Comparison of ENCODE assay signal across 19 mouse cellular contexts in the genomic region with DNA sequence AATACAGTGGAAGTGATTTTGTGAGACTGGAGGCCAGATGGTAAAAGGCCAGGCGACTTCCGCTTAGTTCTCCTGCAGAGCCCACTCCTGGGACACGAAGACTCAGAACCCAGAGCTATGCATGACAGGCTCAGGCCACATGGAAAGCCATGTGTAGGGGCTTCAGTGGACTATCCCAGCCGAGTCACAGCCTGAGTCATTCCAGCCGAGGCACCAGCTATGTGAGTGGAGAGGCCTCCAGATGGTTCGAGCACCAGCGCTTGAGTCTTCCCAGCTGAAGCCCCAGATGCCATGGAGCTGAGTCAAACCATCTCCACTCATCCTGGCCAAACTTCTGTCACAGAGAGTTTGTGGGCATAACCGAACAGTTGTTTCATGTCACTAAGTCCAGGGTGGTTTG. TPM values are rescaled to one million over a fixed set of nuclear protein-coding genes. Genes with fewer than 3 reads are reported as not detected.
DNase-seq lines count a peak whose midpoint lies in the region; ATAC-seq lines count a peak whose summit lies in the region.
"Had no signal": no experiment of that assay in that cellular context is flagged by ENCODE, and none has a peak within 500 bp of the region (broad histone marks: within the 10 kb centered on the region; RNA-seq: fewer than 3 reads in every experiment).

No protein-coding gene starts in this region.

- peak; percentile 11 to 13 for DNase-seq in left cerebral cortex, postnatal 14 days (ENCODE audit: low spot score in 2 of 2)
- DNase-seq in left cerebral cortex, adult 11 months (ENCODE audit: low spot score): no peak
- peak; percentile 15 for DNase-seq in fibroblast of lung, adult 2 months (ENCODE audit: low read depth)
- DNase-seq in layer of hippocampus, postnatal 10 days (ENCODE audit: low spot score in 2 of 2): peak; percentile 34 to 35
- peak; percentile 30 for DNase-seq in lung, postnatal 25 days (ENCODE audit: low spot score)
- no peak for DNase-seq in urinary bladder, postnatal 10 days (ENCODE audit: low spot score)
- DNase-seq in spleen, postnatal 4 days (ENCODE audit: low spot score in 2 of 2): no peak
- DNase-seq: cerebellum, adult 9-10 months; gastrocnemius, postnatal 36 days; kidney, adult 18-20 months; kidney, postnatal 4 days; thymus, postnatal 14 days had no signal

- intact Hi-C loops in left cerebral cortex, postnatal 14 days (cut with DNase I): no loop called here

- no peaks in the 10 kb centered on the region for H3K4me1 ChIP-seq in hindbrain, embryonic 16.5 days (ENCODE audit: control insufficient read depth, insufficient read depth, low read depth, low read length)
- H3K4me1 ChIP-seq: forebrain, embryonic 15.5 days; heart, embryonic 13.5 days; stomach, embryonic 15.5 days had no signal

- H3K27ac ChIP-seq in hindbrain, embryonic 16.5 days (ENCODE audit: low read depth, low read length): no peak overlapping the region
- H3K27ac ChIP-seq: embryonic facial prominence, embryonic 12.5 days; forebrain, embryonic 15.5 days; heart, embryonic 13.5 days; limb, embryonic 13.5 days; midbrain, embryonic 13.5 days; stomach, embryonic 15.5 days had no signal

- no peak for ATAC-seq in hindbrain, embryonic 16.5 days
- ATAC-seq: forebrain, embryonic 15.5 days; midbrain, embryonic 13.5 days had no signal

- H3K9ac ChIP-seq in hindbrain, embryonic 16.5 days (ENCODE audit: low read depth, low read length): no peak overlapping the region
- H3K9ac ChIP-seq: embryonic facial prominence, embryonic 12.5 days; forebrain, embryonic 15.5 days; heart, embryonic 13.5 days; limb, embryonic 13.5 days; midbrain, embryonic 13.5 days; stomach, embryonic 15.5 days had no signal

- no peaks in the 10 kb centered on the region for H3K36me3 ChIP-seq in hindbrain, embryonic 16.5 days (ENCODE audit: control insufficient read depth, insufficient read depth, low read length)
- H3K36me3 ChIP-seq: embryonic facial prominence, embryonic 12.5 days; forebrain, embryonic 15.5 days; heart, embryonic 13.5 days; limb, embryonic 13.5 days; midbrain, embryonic 13.5 days; stomach, embryonic 15.5 days had no signal

- H3K27me3 ChIP-seq in hindbrain, embryonic 16.5 days (replicated peaks; ENCODE audit: control insufficient read depth, insufficient read depth, low read length): no peaks in the 10 kb centered on the region
- H3K27me3 ChIP-seq: forebrain, embryonic 15.5 days; midbrain, embryonic 13.5 days; stomach, embryonic 15.5 days had no signal

- H3K9me3 ChIP-seq in hindbrain, embryonic 16.5 days (ENCODE audit: control insufficient read depth, low read length): no peaks in the 10 kb centered on the region
- H3K9me3 ChIP-seq: embryonic facial prominence, embryonic 12.5 days; forebrain, embryonic 15.5 days; heart, embryonic 13.5 days; limb, embryonic 13.5 days; midbrain, embryonic 13.5 days; stomach, embryonic 15.5 days had no signal

- no peak overlapping the region for H3K4me3 ChIP-seq in hindbrain, embryonic 16.5 days (ENCODE audit: low read length)
- H3K4me3 ChIP-seq: embryonic facial prominence, embryonic 12.5 days; forebrain, embryonic 15.5 days; heart, embryonic 13.5 days; limb, embryonic 13.5 days; midbrain, embryonic 13.5 days; stomach, embryonic 15.5 days had no signal

- no peak overlapping the region for H3K4me2 ChIP-seq in hindbrain, embryonic 16.5 days (ENCODE audit: low read length)
- H3K4me2 ChIP-seq: embryonic facial prominence, embryonic 12.5 days; forebrain, embryonic 15.5 days; heart, embryonic 13.5 days; limb, embryonic 13.5 days; midbrain, embryonic 13.5 days; stomach, embryonic 15.5 days had no signal

- WGBS in hindbrain, embryonic 16.5 days: 76% methylated on average over 8 of the region's 8 CpGs

RNA-seq across cellular contexts. Expression of a gene that starts 29.5 kb away (rescaled TPM):
- total RNA-seq in left cerebral cortex, postnatal 14 days (2021): 10 to 100 TPM; 43.4 to 44.5 TPM
- total RNA-seq in layer of hippocampus, postnatal 10 days (2021): 10 to 100 TPM; 40.6 to 47.2 TPM
- 65.1 and 65.7 TPM in 2 replicates for polyA plus RNA-seq in hindbrain, embryonic 16.5 days (2015; fragmentation: Nextera tagmentation; extraction: Ambion mirVana)

Comparison
In these comparisons a context has a peak if more than half of its experiments do, and no peak if none do; other contexts are left out.
1. DNase-seq: peak in left cerebral cortex, postnatal 14 days (2 of 2), fibroblast of lung, adult 2 months (single experiment), layer of hippocampus, postnatal 10 days (2 of 2) and lung, postnatal 25 days (single experiment); none in left cerebral cortex, adult 11 months (single experiment), urinary bladder, postnatal 10 days (single experiment) and spleen, postnatal 4 days (0 of 2).